Mouse (Mus musculus): Measurements from ENCODE around the gene Spen.
"Not testable (repeated sequence)": the region's sequence is repeated elsewhere in the genome, so short reads cannot be mapped to it uniquely, and the experiment has no call there.

Spen gene

GRCm38 (mm10) chr4:141538408-141539212 lies at the start of gene Spen:
Gene Spen (minus strand): TSS chr4:141538597.
- peak; percentile 96 for DNase-seq (ENCODE audit: low read depth, low spot score)

GRCm38 (mm10) chr4:141583919-141584318 lies 45.5 kb upstream of the Spen start:
- peak; percentile 41 for DNase-seq (ENCODE audit: low read depth, low spot score)

GRCm38 (mm10) chr4:141581051-141581450 lies 42.7 kb upstream of the Spen start:
- no peak for DNase-seq (ENCODE audit: low read depth, low spot score)

- DNase-seq (ENCODE audit: low read depth, low spot score), result no peak
Observed at GRCm38 (mm10) chr4:141578833-141579232, 40.4 kb upstream of the Spen start.

GRCm38 (mm10) chr4:141576877-141577276 lies 38.5 kb upstream of the Spen start:
- DNase-seq (ENCODE audit: low read depth, low spot score), result no peak

- no peak for DNase-seq (ENCODE audit: low read depth, low spot score)
Observed at GRCm38 (mm10) chr4:141576404-141576803, 38.0 kb upstream of the Spen start.

- peak; percentile 72 for DNase-seq (ENCODE audit: low read depth, low spot score)
Observed at GRCm38 (mm10) chr4:141574789-141575702, 36.6 kb upstream of the Spen start.

GRCm38 (mm10) chr4:141573359-141573966 lies 35.1 kb upstream of the Spen start:
- DNase-seq (ENCODE audit: low read depth, low spot score), result no peak

- no peak for DNase-seq (ENCODE audit: low read depth, low spot score)
Observed at GRCm38 (mm10) chr4:141572668-141573358, 34.4 kb upstream of the Spen start.

GRCm38 (mm10) chr4:141571934-141572333 lies 33.5 kb upstream of the Spen start:
- no peak for DNase-seq (ENCODE audit: low read depth, low spot score)

- DNase-seq (ENCODE audit: low read depth, low spot score), result no peak
Observed at GRCm38 (mm10) chr4:141571337-141571739, 32.9 kb upstream of the Spen start.

- no peak for DNase-seq (ENCODE audit: low read depth, low spot score)
Observed at GRCm38 (mm10) chr4:141570821-141571220, 32.4 kb upstream of the Spen start.

- DNase-seq (ENCODE audit: low read depth, low spot score), result no peak
Observed at GRCm38 (mm10) chr4:141570004-141570403, 31.6 kb upstream of the Spen start.

GRCm38 (mm10) chr4:141568966-141569365 lies 30.6 kb upstream of the Spen start:
- DNase-seq (ENCODE audit: low read depth, low spot score), result no peak

GRCm38 (mm10) chr4:141567174-141567573 lies 28.8 kb upstream of the Spen start:
- DNase-seq (ENCODE audit: low read depth, low spot score), result not testable (repeated sequence)

GRCm38 (mm10) chr4:141566187-141566586 lies 27.8 kb upstream of the Spen start:
- no peak for DNase-seq (ENCODE audit: low read depth, low spot score)

GRCm38 (mm10) chr4:141565325-141565724 lies 26.9 kb upstream of the Spen start:
- DNase-seq (ENCODE audit: low read depth, low spot score), result no peak

GRCm38 (mm10) chr4:141564660-141565059 lies 26.3 kb upstream of the Spen start:
- DNase-seq (ENCODE audit: low read depth, low spot score), result no peak

- no peak for DNase-seq (ENCODE audit: low read depth, low spot score)
Observed at GRCm38 (mm10) chr4:141564209-141564608, 25.8 kb upstream of the Spen start.

- no peak for DNase-seq (ENCODE audit: low read depth, low spot score)
Observed at GRCm38 (mm10) chr4:141562281-141562680, 23.9 kb upstream of the Spen start.

- DNase-seq (ENCODE audit: low read depth, low spot score), result not testable (repeated sequence)
Observed at GRCm38 (mm10) chr4:141561331-141561919, 23.0 kb upstream of the Spen start.
